Mouse (Mus musculus) T-helper 17 cell (primary cell): ENCODE results near the gene Scyl2.
"Not testable (repeated sequence)": the region's sequence is repeated elsewhere in the genome, so short reads cannot be mapped to it uniquely, and the experiment has no call there.

ENCODE experiments used
- in situ Hi-C, 2 experiments: fragments of 300-600 bp; cut with MboI, MseI; formaldehyde crosslinking; loops; 1 replicate in 1 of 2; 2 replicates in 1 of 2; pipeline ENCODE4 v1.15.1; 2025; ENCODE audit warnings: high pct_unique_total_duplicates in 2 of 2

Scyl2 gene

DNA sequence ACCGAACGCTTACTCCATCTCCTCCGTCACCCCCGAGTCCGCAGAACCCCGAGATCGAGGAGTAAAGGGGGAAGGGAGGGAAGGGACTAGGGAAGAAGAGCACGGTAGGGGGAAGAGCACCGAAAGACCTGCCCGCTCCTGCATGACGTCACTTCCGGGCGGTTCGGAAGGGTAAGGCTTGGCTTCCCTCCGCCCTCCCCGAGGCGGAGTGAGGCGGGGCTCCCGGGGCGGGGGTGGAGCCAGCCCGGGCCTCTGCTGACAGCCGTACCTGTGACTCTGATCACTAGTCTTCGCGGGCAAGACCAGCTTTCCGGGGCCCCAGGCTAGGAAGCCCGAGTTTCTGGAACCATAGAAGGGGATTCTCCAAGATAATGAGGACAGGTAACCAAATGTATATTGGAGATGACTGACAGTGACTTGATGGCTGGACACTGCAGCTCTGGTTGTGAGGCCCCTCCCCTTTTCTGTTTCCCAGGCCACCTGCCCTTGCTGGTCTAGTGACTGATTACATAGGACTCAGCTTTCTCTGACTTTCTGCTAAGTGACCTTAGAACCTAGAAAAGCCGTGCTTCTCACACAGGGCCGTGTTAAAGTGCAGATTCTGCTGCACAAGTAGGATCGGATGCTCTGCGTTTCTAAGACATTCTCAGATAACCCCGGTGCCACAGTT is at the start of gene Scyl2:
Scyl2 (minus strand) TSS at position 147 of the 670 bp plus-strand sequence.
- in situ Hi-C loops, result loop anchor here (5.0 to 10.0 kb wide), 2 partner anchors 46 to 1439 kb away; partner anchors contain the start of genes Actr6 (in 1 of the 2) and Slc25a3 (in 1 of the 2)

GRCm38 (mm10) chr10:89732001-89732794 is 46.1 kb upstream of the Scyl2 start, which contains the start of gene Actr6:
TSS of gene Actr6 (minus strand) at chr10:89732295.
- in situ Hi-C loops, result loop anchor here in 1 of 2 experiments (5.0 kb wide), 1 partner anchor 45 kb away; the partner anchor contains the start of gene Scyl2

- in situ Hi-C loops, result loop anchor here in 1 of 2 experiments (5.0 kb wide), 1 partner anchor 44 kb away; the partner anchor contains the start of gene Scyl2
These were observed 45.3 kb upstream of the Scyl2 start for GRCm38 (mm10) chr10:89731341-89731740.

GRCm38 (mm10) chr10:89730386-89730785 is 44.3 kb upstream of the Scyl2 start:
- in situ Hi-C loops, result loop anchor here in 1 of 2 experiments (5.0 kb wide), 1 partner anchor 43 kb away; the partner anchor contains the start of gene Scyl2

DNA sequence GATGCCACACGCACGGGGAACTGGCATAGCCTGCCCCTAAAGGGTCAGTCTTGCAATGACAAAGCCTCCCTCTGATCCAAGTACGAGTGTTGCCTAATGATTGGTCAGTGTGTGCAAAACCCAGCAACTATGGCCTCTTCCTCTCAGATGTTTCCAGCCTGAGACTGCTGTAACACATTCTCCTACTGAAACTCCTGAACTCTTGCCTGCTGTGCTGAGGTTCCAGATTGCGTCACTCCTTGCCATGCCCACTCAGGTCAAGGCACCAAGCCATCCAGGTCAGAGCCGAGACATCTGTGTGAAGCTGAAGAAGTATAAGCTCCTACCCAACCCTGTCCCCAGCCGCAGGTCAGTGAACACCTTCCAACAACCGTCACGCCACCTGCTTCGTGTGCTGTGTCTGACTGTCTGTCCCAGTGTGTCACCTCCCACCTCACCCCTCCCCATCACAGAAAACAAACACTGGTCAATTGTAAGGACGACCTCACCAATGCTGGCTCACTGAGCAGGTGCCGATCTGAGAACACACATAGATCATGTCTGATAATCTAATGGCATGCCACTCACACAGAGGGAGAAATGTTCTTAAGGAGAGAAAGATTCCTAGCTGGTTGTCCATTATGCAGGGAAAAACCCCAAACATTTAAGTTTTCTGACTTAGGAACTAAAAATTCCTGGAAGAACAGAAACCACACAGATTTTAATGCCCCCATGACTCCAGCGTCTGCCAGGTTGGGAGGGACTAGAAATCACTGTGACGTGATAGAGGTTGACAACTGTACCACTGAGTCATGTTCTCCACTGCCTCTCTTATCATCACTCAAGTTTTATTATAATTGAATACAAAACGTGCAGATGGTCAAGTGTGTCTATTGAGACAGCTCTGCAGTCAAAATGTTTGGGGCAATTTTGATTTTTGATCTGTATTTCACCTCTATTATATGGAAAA is 36.4 kb upstream of the Scyl2 start:
- in situ Hi-C loops, result no loop called here

GRCm38 (mm10) chr10:89720796-89721195 is 34.7 kb upstream of the Scyl2 start:
- in situ Hi-C loops, result no loop called here

DNA sequence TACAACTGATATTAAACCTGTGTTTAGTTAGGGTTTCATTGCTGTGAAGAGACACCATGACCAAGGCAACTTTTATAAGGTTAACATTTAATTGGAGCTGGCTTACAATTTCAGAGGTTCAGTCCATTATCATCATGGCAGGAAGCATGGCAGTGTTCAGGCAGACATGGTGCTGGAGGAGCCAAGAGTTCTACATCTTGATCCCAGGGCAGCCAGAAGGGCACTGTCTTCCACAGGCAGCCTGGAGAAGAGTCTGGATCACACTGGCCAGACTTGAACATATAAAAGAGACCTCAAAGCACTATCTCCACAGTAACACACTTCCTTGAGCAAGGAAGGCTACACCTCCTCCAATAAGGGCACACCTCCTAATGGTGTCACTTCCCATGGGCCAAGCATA is 34.2 kb upstream of the Scyl2 start:
- in situ Hi-C loops, result no loop called here

DNA sequence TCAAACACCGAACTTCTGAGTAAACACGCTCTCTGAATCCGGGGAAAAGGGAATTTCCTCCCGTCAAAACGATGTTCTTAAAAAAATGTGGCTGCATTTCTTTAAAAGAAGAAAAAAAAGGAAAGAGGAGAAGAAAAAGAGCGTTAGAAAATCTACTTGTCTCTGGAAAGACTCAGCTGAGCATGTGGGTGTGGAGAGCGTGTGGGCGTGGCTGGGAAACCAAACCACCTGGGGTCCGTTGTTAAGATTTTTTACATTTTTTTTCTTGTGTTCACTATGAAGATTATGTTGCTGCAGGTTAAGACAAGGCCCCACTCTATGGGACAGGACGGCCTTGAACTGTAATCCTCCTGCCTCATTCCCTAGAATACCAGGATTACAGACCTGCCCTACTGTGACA is 28.8 kb upstream of the Scyl2 start:
- in situ Hi-C loops, result no loop called here

DNA sequence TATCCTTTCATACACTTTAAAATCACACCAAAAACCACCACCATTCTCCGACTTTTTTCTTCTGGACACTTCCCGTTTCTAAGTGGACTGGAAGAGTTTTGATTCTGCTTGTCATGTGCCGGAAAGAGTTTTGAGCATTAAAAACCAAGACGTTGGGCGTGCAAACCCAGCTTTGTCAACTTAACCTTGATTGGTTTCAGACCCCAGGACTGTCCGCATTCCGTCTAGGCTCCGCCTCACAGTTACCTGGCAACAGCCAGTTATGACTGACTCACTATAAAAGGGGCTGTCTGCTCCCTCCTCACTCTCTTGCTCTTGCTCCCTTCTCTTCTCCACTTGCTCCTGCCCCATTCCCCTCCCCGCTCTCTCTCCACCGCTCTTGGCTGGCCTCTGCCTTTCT is 22.6 kb upstream of the Scyl2 start:
- in situ Hi-C loops, result no loop called here

DNA sequence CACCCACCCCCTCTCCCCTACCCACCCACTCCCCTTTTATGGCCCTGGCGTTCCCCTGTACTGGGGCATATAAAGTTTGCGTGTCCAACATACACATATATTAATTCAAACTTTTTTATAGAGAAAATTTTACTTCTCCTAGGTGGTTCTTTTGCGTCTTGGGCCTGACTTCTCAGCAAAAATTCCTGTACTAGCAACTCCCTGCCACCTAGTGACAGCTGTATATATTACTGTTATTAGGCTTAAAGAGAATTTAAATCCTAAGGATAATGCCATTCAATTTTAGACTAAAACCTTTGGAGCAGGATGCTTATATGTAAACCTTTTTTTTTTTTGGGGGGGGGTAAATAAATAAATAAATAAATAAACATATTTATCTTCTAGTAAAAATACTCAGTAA is 21.3 kb upstream of the Scyl2 start:
- in situ Hi-C loops, result no loop called here

DNA sequence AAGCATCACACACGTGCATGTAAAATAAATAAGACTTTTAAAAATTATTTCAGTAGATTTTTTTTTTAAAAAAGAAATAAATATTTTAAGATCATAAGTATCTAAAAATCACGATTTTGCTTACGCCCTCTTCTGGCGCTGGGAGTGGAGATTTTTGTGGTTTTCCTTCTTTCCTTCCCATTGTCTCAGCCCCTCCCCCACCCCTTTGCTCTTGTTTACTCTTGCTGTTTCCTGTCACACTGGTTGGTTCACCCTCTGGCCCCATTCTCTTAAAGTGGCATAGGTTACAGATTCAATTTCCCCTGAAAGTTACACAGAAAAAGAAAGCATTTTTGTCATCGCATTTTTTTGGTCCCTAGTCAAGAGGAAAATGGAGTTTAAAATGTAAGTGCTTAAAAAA is 17.0 kb upstream of the Scyl2 start:
- in situ Hi-C loops, result no loop called here

- in situ Hi-C loops, result no loop called here
These were observed 11.9 kb upstream of the Scyl2 start for GRCm38 (mm10) chr10:89697956-89698355.

DNA sequence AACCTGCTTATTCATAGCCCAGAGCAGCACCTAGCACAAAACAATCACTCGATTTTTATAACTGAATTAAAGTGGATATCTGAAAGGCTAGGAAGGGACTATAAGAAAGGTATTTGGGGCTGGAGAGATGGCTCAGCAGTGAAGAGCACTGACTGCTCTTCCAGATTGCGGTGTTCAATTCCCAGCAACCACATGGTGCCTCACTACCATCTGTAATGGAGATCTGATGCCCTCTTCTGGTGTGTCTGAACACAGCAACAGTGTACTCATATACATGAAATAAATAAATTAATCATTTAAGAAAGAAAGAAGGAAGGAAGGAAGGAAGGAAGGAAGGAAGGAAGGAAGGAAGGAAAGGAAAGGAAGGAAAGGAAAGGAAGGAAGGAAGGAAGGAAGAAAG is 10.2 kb upstream of the Scyl2 start:
- in situ Hi-C loops, result not testable (repeated sequence)

GRCm38 (mm10) chr10:89695194-89695911 is 9.3 kb upstream of the Scyl2 start:
- in situ Hi-C loops, result no loop called here

DNA sequence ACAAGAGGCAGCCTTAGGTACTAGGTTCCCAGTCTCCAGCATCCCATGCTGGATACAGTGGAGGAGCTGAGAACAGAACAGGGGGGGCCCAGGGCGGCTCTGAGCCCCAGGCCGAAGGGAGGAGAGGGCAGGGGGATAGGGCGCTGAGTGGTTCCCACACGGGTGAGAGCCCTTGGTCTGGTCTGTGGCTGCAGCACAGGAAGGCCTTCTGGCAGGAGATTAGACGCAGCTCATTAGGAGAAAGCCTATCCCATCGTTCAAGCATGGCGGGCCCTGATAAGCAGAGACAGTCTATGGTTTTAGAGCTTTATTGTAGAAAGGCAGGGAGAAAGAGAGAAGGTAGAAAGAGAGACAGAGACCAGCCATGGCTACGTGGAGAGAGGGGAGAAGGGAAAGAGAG is 3.9 kb upstream of the Scyl2 start:
- in situ Hi-C loops, result no loop called here

- in situ Hi-C loops, result loop anchor here (5.0 to 10.0 kb wide), 2 partner anchors 45 to 1437 kb away; partner anchors contain the start of genes Actr6 (in 1 of the 2) and Slc25a3 (in 1 of the 2)
These were observed 1.4 kb upstream of the Scyl2 start for GRCm38 (mm10) chr10:89687455-89687854.

DNA sequence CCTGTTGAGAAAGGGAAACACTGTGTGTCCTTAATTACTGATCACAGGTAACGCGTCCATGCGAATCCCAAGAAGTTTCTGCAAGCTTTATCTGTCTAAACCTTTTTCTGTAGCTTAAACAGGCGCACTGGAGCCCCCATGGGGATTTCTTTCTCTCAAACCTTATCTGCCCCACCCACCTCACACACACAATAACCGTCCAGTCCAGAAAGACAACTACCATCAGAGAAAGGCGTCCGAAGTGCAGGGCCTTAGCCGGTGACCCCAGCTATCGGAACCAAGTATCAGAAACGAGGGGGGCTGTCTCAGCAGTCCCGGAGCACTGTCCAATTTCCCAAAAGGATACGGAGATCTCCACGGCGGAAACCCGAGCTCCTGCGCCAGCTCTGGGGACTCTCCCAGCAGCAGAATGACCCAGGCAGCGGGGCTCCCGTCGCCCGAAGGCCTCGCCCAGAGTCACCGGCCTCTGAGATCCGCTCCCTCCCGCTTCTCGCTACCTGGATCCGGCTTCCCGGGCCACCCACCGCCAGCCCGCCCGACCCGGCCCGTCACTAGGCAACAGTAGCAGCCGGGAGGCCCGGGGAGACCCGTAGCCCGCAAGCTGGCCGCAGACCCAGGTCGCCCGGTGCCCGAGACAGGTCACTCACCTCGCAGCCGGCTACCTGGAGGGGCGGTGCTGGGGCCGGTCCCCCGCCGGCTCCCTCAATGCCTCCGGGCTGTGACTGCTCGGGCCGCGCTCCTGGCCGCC is 520 bp downstream of the Scyl2 start:
- in situ Hi-C loops, result loop anchor here (5.0 to 10.0 kb wide), 2 partner anchors 47 to 1439 kb away; partner anchors contain the start of genes Actr6 (in 1 of the 2) and Slc25a3 (in 1 of the 2)

- in situ Hi-C loops, result loop anchor here in 1 of 2 experiments (5.0 to 10.0 kb wide), 2 partner anchors 59 to 1442 kb away; partner anchors contain the start of genes Slc25a3 and Uhrf1bp1l
These were observed 3.1 kb downstream of the Scyl2 start for GRCm38 (mm10) chr10:89682961-89683360.

DNA sequence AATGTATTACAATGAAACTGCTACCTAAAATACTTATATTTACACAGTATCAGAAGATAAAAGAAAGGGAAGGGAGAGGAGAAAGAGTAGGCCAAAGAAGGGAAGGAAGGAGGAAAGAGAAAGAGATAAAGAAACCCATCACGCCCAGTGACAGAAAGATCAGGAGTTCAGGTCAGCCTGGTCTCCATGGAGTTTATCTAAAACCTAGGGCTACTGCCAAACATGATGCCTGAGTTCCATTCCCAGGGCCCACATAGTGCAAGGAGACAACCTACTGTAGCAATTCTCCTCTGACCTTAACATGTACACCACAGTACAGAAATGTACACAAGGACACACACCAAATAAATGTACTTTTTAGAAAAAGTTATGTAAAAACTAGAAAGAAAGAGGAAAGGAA is 3.9 kb downstream of the Scyl2 start:
- in situ Hi-C loops, result loop anchor here in 1 of 2 experiments (5.0 to 10.0 kb wide), 2 partner anchors 60 to 1443 kb away; partner anchors contain the start of genes Slc25a3 and Uhrf1bp1l
